Mouse (Mus musculus) forebrain, embryonic 11.5 days (tissue): ENCODE measurements at regions not wholly inside any gene's neighbourhood (a gene's known extent, or its start where the extent isn't known, plus 50 kb on each side); places are given as distances from the start of the nearest gene placed in this dataset.

Experiments used
- ATAC-seq: fragments of 200-750 bp; cut with Nextera tagmentation; replicated peaks from 2 replicates; pipeline ENCODE4 v1.8.0; 2017; ENCODE audit warnings: moderate TSS enrichment; ENCODE audit not compliant: low FRiP score
- DNase-seq: peaks from one replicate; pipeline ENCODE4 v3.0.0-alpha.2; 2017; ENCODE audit warnings: low spot score
- H3K27ac ChIP-seq: fragments of 300-500 bp; sonication (generic); 2 replicates; pipeline ENCODE4 v1.5.1; 2014; ENCODE audit warnings: low read depth, low read length
- H3K27me3 ChIP-seq: fragments of 300-500 bp; sonication (generic); 2 replicates; pipeline ENCODE4 v1.6.1; 2014; ENCODE audit warnings: mild to moderate bottlenecking, low read length, mixed read lengths; ENCODE audit not compliant: control insufficient read depth, insufficient read depth
- H3K36me3 ChIP-seq: fragments of 300-500 bp; sonication (generic); 2 replicates; pipeline ENCODE4 v1.6.1; 2014; ENCODE audit warnings: mild to moderate bottlenecking, low read length, moderate library complexity, mixed read lengths; ENCODE audit not compliant: control insufficient read depth, insufficient read depth
- H3K4me1 ChIP-seq: fragments of 300-500 bp; sonication (generic); replicated peaks from 2 replicates; pipeline ENCODE4 v1.6.1; 2014; ENCODE audit warnings: low read length, mixed read lengths; ENCODE audit not compliant: control insufficient read depth, insufficient read depth
- H3K4me2 ChIP-seq: fragments of 300-500 bp; sonication (generic); 2 replicates; pipeline ENCODE4 v1.6.1; 2014; ENCODE audit warnings: low read depth, mild to moderate bottlenecking, low read length, moderate library complexity, mixed read lengths; ENCODE audit not compliant: severe bottlenecking
- H3K4me3 ChIP-seq: fragments of 300-500 bp; sonication (generic); 2 replicates; pipeline ENCODE4 v1.5.1; 2014; ENCODE audit warnings: low read depth, low read length
- H3K9ac ChIP-seq: fragments of 300-500 bp; sonication (generic); 2 replicates; pipeline ENCODE4 v1.6.1; 2014; ENCODE audit warnings: low read length
- H3K9me3 ChIP-seq: fragments of 300-500 bp; sonication (generic); 2 replicates; pipeline ENCODE4 v1.6.1; 2016; ENCODE audit warnings: low read length, mixed read lengths; ENCODE audit not compliant: control insufficient read depth
- WGBS: fragments of 180-500 bp; shearing (Covaris S2); extraction: QIAGEN DNeasy Blood & Tissue Kit; methylation state at CpG from one replicate; pipeline ENCODE4 v1.1.7; 2014; 5-methylcytosine and 5-hydroxymethylcytosine counted together

GRCm38 (mm10) chr4:22047730-22048455, 116.8 kb downstream of the Faxc start:
- WGBS, result 68% methylated on average over 8 of the region's 8 CpGs
- no peak for DNase-seq
- Histone ChIP-seq H3K4me1 (no peaks in the 10 kb centered on the region), H3K9me3 (no peaks in the 10 kb centered on the region), H3K9ac (no peak overlapping the region), H3K27ac (no peak overlapping the region), H3K36me3 (no peaks in the 10 kb centered on the region), H3K4me2 (no peak overlapping the region), H3K4me3 (no peak overlapping the region), H3K27me3 (no peaks in the 10 kb centered on the region)
- no peak for ATAC-seq

- ATAC-seq (peak; percentile 75), DNase-seq (no peak)
- no peak overlapping the region for H3K9ac ChIP-seq
- no peak overlapping the region for H3K27ac ChIP-seq
- H3K9me3 ChIP-seq, result no peaks in the 10 kb centered on the region
- H3K4me2 ChIP-seq, result no peak overlapping the region
- H3K4me1 ChIP-seq, result peaks cover 7% of the 10 kb centered on the region
- H3K4me3 ChIP-seq, result no peak overlapping the region
- no peaks in the 10 kb centered on the region for H3K27me3 ChIP-seq
- H3K36me3 ChIP-seq, result no peaks in the 10 kb centered on the region
- WGBS, result 11% methylated on average over 5 of the region's 5 CpGs
Measured at GRCm38 (mm10) chr4:22066785-22067433, 135.8 kb downstream of the Faxc start.

GRCm38 (mm10) chr4:22067678-22068299, 136.7 kb downstream of the Faxc start:
- no peaks in the 10 kb centered on the region for H3K9me3 ChIP-seq
- H3K27ac ChIP-seq, result no peak overlapping the region
- WGBS, result 64% methylated on average over 14 of the region's 14 CpGs
- ATAC-seq, result peak; percentile 23; the same call in 1 of the 2 replicates
- DNase-seq, result no peak
- H3K27me3 ChIP-seq, result no peaks in the 10 kb centered on the region
- peaks cover 7% of the 10 kb centered on the region for H3K4me1 ChIP-seq
- no peak overlapping the region for H3K9ac ChIP-seq
- no peak overlapping the region for H3K4me2 ChIP-seq
- no peak overlapping the region for H3K4me3 ChIP-seq
- H3K36me3 ChIP-seq, result no peaks in the 10 kb centered on the region

GRCm38 (mm10) chr4:22088209-22088787, 157.2 kb downstream of the Faxc start:
- H3K4me2 ChIP-seq, result no peak overlapping the region
- no peaks in the 10 kb centered on the region for H3K27me3 ChIP-seq
- H3K4me3 ChIP-seq, result no peak overlapping the region
- no peak overlapping the region for H3K9ac ChIP-seq
- ATAC-seq, result no peak
- no peaks in the 10 kb centered on the region for H3K36me3 ChIP-seq
- 0 out of 2 replicates have a peak, but pooled peaks cover 2% of the 10 kb centered on the region for H3K9me3 ChIP-seq
- no peak for DNase-seq
- H3K4me1 ChIP-seq, result no peaks in the 10 kb centered on the region
- 68% methylated on average over 3 of the region's 3 CpGs for WGBS
- no peak overlapping the region for H3K27ac ChIP-seq

- Histone ChIP-seq H3K27me3 (no peaks in the 10 kb centered on the region), H3K9ac (no peak overlapping the region), H3K4me2 (no peak overlapping the region), H3K9me3 (no peaks in the 10 kb centered on the region), H3K4me1 (no peaks in the 10 kb centered on the region), H3K36me3 (no peaks in the 10 kb centered on the region), H3K27ac (no peak overlapping the region), H3K4me3 (no peak overlapping the region)
- 82% methylated on average over 1 of the region's 1 CpGs for WGBS
- no peak for DNase-seq
- no peak for ATAC-seq
Measured at GRCm38 (mm10) chr4:22089637-22090041, 158.5 kb downstream of the Faxc start.

- no peak for DNase-seq
- Histone ChIP-seq H3K27me3 (no peaks in the 10 kb centered on the region), H3K4me2 (no peak overlapping the region), H3K4me3 (no peak overlapping the region), H3K27ac (no peak overlapping the region), H3K4me1 (peaks cover 4% of the 10 kb centered on the region; the same call in 1 of the 2 replicates), H3K36me3 (no peaks in the 10 kb centered on the region), H3K9me3 (no peaks in the 10 kb centered on the region), H3K9ac (no peak overlapping the region)
- ATAC-seq, result no peak
- 80% methylated on average over 11 of the region's 11 CpGs for WGBS
Measured at GRCm38 (mm10) chr4:22090536-22090935, 159.4 kb downstream of the Faxc start.

- no peaks in the 10 kb centered on the region for H3K9me3 ChIP-seq
- 81% methylated on average over 4 of the region's 4 CpGs for WGBS
- H3K27ac ChIP-seq, result no peak overlapping the region
- no peaks in the 10 kb centered on the region for H3K27me3 ChIP-seq
- H3K9ac ChIP-seq, result no peak overlapping the region
- peaks cover 6% of the 10 kb centered on the region; the same call in 1 of the 2 replicates for H3K4me1 ChIP-seq
- DNase-seq (no peak), ATAC-seq (no peak)
- no peaks in the 10 kb centered on the region for H3K36me3 ChIP-seq
- no peak overlapping the region for H3K4me3 ChIP-seq
- H3K4me2 ChIP-seq, result no peak overlapping the region
Measured at GRCm38 (mm10) chr4:22092551-22092950, 161.4 kb downstream of the Faxc start.

GRCm38 (mm10) chr4:22095257-22096031, 164.3 kb downstream of the Faxc start:
- Histone ChIP-seq H3K4me1 (peaks cover 6% of the 10 kb centered on the region; the same call in 1 of the 2 replicates), H3K27me3 (no peaks in the 10 kb centered on the region), H3K4me3 (no peak overlapping the region), H3K9ac (0 out of 2 replicates have a peak overlapping the region, but pooled peaks have one; percentile 5), H3K9me3 (no peaks in the 10 kb centered on the region), H3K4me2 (0 out of 2 replicates have a peak overlapping the region, but pooled peaks have one; percentile 26), H3K27ac (no peak overlapping the region), H3K36me3 (no peaks in the 10 kb centered on the region)
- WGBS, result 31% methylated on average over 11 of the region's 11 CpGs
- ATAC-seq, result peak; percentile 66
- DNase-seq, result peak; percentile 50
